Mouse (Mus musculus) cerebellum, postnatal 4 days (tissue): ENCODE measurements around the gene Scn2a.
A peak's percentile ranks its signal among the peaks of the same experiment; 100 is the strongest.

Experiments
- DNase-seq, 2 experiments: peaks; one replicate each; pipeline ENCODE4 v3.0.0; 2022; ENCODE audit warnings: low spot score in 2 of 2, mixed read lengths in 1 of 2

Gene Scn2a

GRCm38 (mm10) chr2:65620556-65621166, at the start of gene Scn2a:
TSS of gene Scn2a (plus strand) at chr2:65620771.
- DNase-seq = peak in 1 of 2 experiments; percentile 48

GRCm38 (mm10) chr2:65587679-65588078, 32.9 kb upstream of the Scn2a start:
- no peak for DNase-seq

GRCm38 (mm10) chr2:65607813-65608212, 12.8 kb upstream of the Scn2a start:
- no peak for DNase-seq

GRCm38 (mm10) chr2:65611887-65612286, 8.7 kb upstream of the Scn2a start:
- DNase-seq = no peak

GRCm38 (mm10) chr2:65619781-65620180, 790 bp upstream of the Scn2a start:
- DNase-seq = no peak

GRCm38 (mm10) chr2:65621254-65621653, 683 bp downstream of the Scn2a start:
- no peak for DNase-seq

GRCm38 (mm10) chr2:65621838-65622237, 1.3 kb downstream of the Scn2a start:
- no peak for DNase-seq

GRCm38 (mm10) chr2:65652636-65653035, 32.1 kb downstream of the Scn2a start:
- DNase-seq = no peak

- no peak for DNase-seq
Observed at GRCm38 (mm10) chr2:65657031-65657430, 36.5 kb downstream of the Scn2a start.

- no peak for DNase-seq
Observed at GRCm38 (mm10) chr2:65658430-65658829, 37.9 kb downstream of the Scn2a start.

- DNase-seq = no peak
Observed at GRCm38 (mm10) chr2:65663892-65664291, 43.3 kb downstream of the Scn2a start.

GRCm38 (mm10) chr2:65664481-65664880, 43.9 kb downstream of the Scn2a start:
- DNase-seq = no peak

GRCm38 (mm10) chr2:65665180-65665579, 44.6 kb downstream of the Scn2a start:
- DNase-seq = no peak

- no peak for DNase-seq
Observed at GRCm38 (mm10) chr2:65667590-65668436, 47.2 kb downstream of the Scn2a start.

GRCm38 (mm10) chr2:65668437-65669135, 48.0 kb downstream of the Scn2a start:
- peak; percentile 47 to 74 for DNase-seq

GRCm38 (mm10) chr2:65669561-65669960, 49.0 kb downstream of the Scn2a start:
- DNase-seq = peak in 1 of 2 experiments; percentile 12

- no peak for DNase-seq
Observed at GRCm38 (mm10) chr2:65670153-65670817, 49.7 kb downstream of the Scn2a start.

GRCm38 (mm10) chr2:65679621-65680020, 59.0 kb downstream of the Scn2a start:
- no peak for DNase-seq

GRCm38 (mm10) chr2:65685151-65685550, 64.6 kb downstream of the Scn2a start:
- no peak for DNase-seq

- DNase-seq = peak in 1 of 2 experiments; percentile 39
Observed at GRCm38 (mm10) chr2:65690456-65691184, 70.0 kb downstream of the Scn2a start.

GRCm38 (mm10) chr2:65694485-65694884, 73.9 kb downstream of the Scn2a start:
- no peak for DNase-seq
